Comparison of ENCODE assay signal across 9 mouse cellular contexts in genomic region chr6:41543411-41544050, GRCm38 (mm10). TPM values are rescaled to one million over a fixed set of nuclear protein-coding genes. Genes with fewer than 3 reads are reported as not detected.
DNase-seq lines count a peak whose midpoint lies in the region; ATAC-seq and TF ChIP-seq lines count a peak whose summit lies in the region.
"Had no signal": no experiment of that assay in that cellular context is flagged by ENCODE, and none has a peak within 500 bp of the region (broad histone marks: within the 10 kb centered on the region; RNA-seq: fewer than 3 reads in every experiment).

No protein-coding gene starts in this region.

- H3K4me3 ChIP-seq in forebrain, embryonic 16.5 days (replicated peaks; ENCODE audit: low read length): peak overlapping the region; percentile 42
- H3K4me3 ChIP-seq in liver, postnatal 0 days (ENCODE audit: low read depth, low read length): no peak overlapping the region

- H3K9ac ChIP-seq in forebrain, embryonic 16.5 days (replicated peaks; ENCODE audit: low read depth, low read length): peak overlapping the region; percentile 53
- H3K9ac ChIP-seq in liver, postnatal 0 days (replicated peaks): no peak overlapping the region

- no peak for TF ChIP-seq CTCF in liver, postnatal 0 days (IDR thresholded peaks at IDR 0.05; ENCODE audit: low read depth)

- no peaks in the 10 kb centered on the region for H3K36me3 ChIP-seq in forebrain, embryonic 16.5 days (ENCODE audit: control insufficient read depth, insufficient read depth)
- no peaks in the 10 kb centered on the region for H3K36me3 ChIP-seq in liver, postnatal 0 days (replicated peaks; ENCODE audit: insufficient read depth, low read length)

- no peak overlapping the region for H3K27ac ChIP-seq in forebrain, embryonic 16.5 days (ENCODE audit: low read length)
- no peak overlapping the region for H3K27ac ChIP-seq in liver, postnatal 0 days (ENCODE audit: low read depth)

- H3K9me3 ChIP-seq in forebrain, embryonic 16.5 days (ENCODE audit: control insufficient read depth, low read length): no peaks in the 10 kb centered on the region
- no peaks in the 10 kb centered on the region for H3K9me3 ChIP-seq in liver, postnatal 0 days (ENCODE audit: low read length)

- peak; percentile 76 for ATAC-seq in forebrain, embryonic 16.5 days
- no peak for ATAC-seq in liver, postnatal 0 days

- peak; percentile 5 for DNase-seq in heart, postnatal 4 days
- no peak for DNase-seq in heart, postnatal 25 days (ENCODE audit: low spot score)
- peak; percentile 59 for DNase-seq in T-cell, adult 2 months (ENCODE audit: low spot score)
- DNase-seq in liver, postnatal 0 days: no peak
- DNase-seq in thymus, postnatal 0 days (ENCODE audit: low spot score): peak; percentile 69
- no peak for DNase-seq in testis, postnatal 14 days (ENCODE audit: low spot score)
- no peak for DNase-seq in lung, postnatal 25 days (ENCODE audit: low spot score)

- H3K4me2 ChIP-seq in forebrain, embryonic 16.5 days (ENCODE audit: low read length): peak overlapping the region; percentile 67
- H3K4me2 ChIP-seq in liver, postnatal 0 days (ENCODE audit: low read depth, low read length): peak overlapping the region; percentile 36

- WGBS in forebrain, embryonic 16.5 days: 5% methylated on average over 28 of the region's 28 CpGs
- 13% methylated on average over 28 of the region's 28 CpGs for WGBS in liver, postnatal 0 days (ENCODE audit: insufficient replicate concordance)

- peaks cover 16% of the 10 kb centered on the region for H3K4me1 ChIP-seq in forebrain, embryonic 16.5 days (replicated peaks; ENCODE audit: control insufficient read depth, insufficient read depth, low read length)
- no peaks in the 10 kb centered on the region for H3K4me1 ChIP-seq in liver, postnatal 0 days (ENCODE audit: insufficient read depth)

- no peaks in the 10 kb centered on the region for H3K27me3 ChIP-seq in forebrain, embryonic 16.5 days (replicated peaks; ENCODE audit: control insufficient read depth, insufficient read depth, low read length)
- H3K27me3 ChIP-seq in liver, postnatal 0 days (ENCODE audit: insufficient read depth, low read length): no peaks in the 10 kb centered on the region

- intact Hi-C loops in heart, postnatal 25 days (cut with DNase I): no loop called here

- TF ChIP-seq EP300 in liver, postnatal 0 days (IDR thresholded peaks at IDR 0.05; ENCODE audit: low read depth): no peak

RNA-seq across cellular contexts. Expression of gene Prss2, which starts 21.9 kb away (rescaled TPM):
- total RNA-seq in heart, postnatal 4 days (2021): not detected
- total RNA-seq in heart, postnatal 25 days (2021): not detected
- polyA plus RNA-seq in forebrain, embryonic 16.5 days (2015; fragmentation: Nextera tagmentation; extraction: Ambion mirVana): not detected in 2 replicates
- 0.18 and 10.5 TPM in 2 replicates for polyA plus RNA-seq in liver, postnatal 0 days (2015; fragmentation: Nextera tagmentation; extraction: Ambion mirVana)
- 3.6 and 4.7 TPM in 2 replicates for polyA plus RNA-seq in thymus, postnatal 0 days (2015; fragmentation: Nextera tagmentation; extraction: Ambion mirVana)
- total RNA-seq: layer of hippocampus, postnatal 25 days had no signal

Comparison
In these comparisons a context has a peak if more than half of its experiments do, and no peak if none do; other contexts are left out.
1. DNase-seq: peak in heart, postnatal 4 days (single experiment), T-cell, adult 2 months (single experiment) and thymus, postnatal 0 days (single experiment); none in heart, postnatal 25 days (single experiment), liver, postnatal 0 days (single experiment), testis, postnatal 14 days (single experiment) and lung, postnatal 25 days (single experiment).